Mouse (Mus musculus) kidney, adult 8-10 months (tissue): ENCODE measurements around the gene Cecr2.
"Not testable (repeated sequence)": the region's sequence is repeated elsewhere in the genome, so short reads cannot be mapped to it uniquely, and the experiment has no call there.

Experiments used
- DNase-seq, 2 experiments: peaks; one replicate each; pipeline ENCODE4 v3.0.0; 2022

Cecr2 gene

GRCm38 (mm10) chr6:120773763-120774162, 107.6 kb downstream of the Cecr2 start:
- no peak for DNase-seq

GRCm38 (mm10) chr6:120776286-120776685, 110.1 kb downstream of the Cecr2 start:
- no peak for DNase-seq

GRCm38 (mm10) chr6:120777533-120777932, 111.4 kb downstream of the Cecr2 start:
- DNase-seq, result no peak

- no peak for DNase-seq
Measured at GRCm38 (mm10) chr6:120778226-120778625, 112.1 kb downstream of the Cecr2 start.

GRCm38 (mm10) chr6:120782948-120783347, 116.8 kb downstream of the Cecr2 start:
- DNase-seq, result no peak

- DNase-seq, result no peak
Measured at GRCm38 (mm10) chr6:120784351-120784750, 118.2 kb downstream of the Cecr2 start.

- no peak for DNase-seq
Measured at GRCm38 (mm10) chr6:120788068-120788607, 122.0 kb downstream of the Cecr2 start.

- DNase-seq, result no peak
Measured at GRCm38 (mm10) chr6:120788904-120789303, 122.7 kb downstream of the Cecr2 start.

- no peak for DNase-seq
Measured at GRCm38 (mm10) chr6:120790153-120790552, 124.0 kb downstream of the Cecr2 start.

- DNase-seq, result no peak
Measured at GRCm38 (mm10) chr6:120790717-120791116, 124.5 kb downstream of the Cecr2 start.

GRCm38 (mm10) chr6:120792947-120793346, 126.8 kb downstream of the Cecr2 start:
- DNase-seq, result no peak

GRCm38 (mm10) chr6:120795422-120796086, 129.4 kb downstream of the Cecr2 start:
- no peak for DNase-seq

- no peak for DNase-seq
Measured at GRCm38 (mm10) chr6:120796111-120796510, 129.9 kb downstream of the Cecr2 start.

- DNase-seq, result no peak
Measured at GRCm38 (mm10) chr6:120798019-120798418, 131.8 kb downstream of the Cecr2 start.

- DNase-seq, result no peak
Measured at GRCm38 (mm10) chr6:120798905-120799304, 132.7 kb downstream of the Cecr2 start.

GRCm38 (mm10) chr6:120799581-120800041, 133.4 kb downstream of the Cecr2 start:
- DNase-seq, result no peak

GRCm38 (mm10) chr6:120806999-120807737, 141.0 kb downstream of the Cecr2 start:
- no peak for DNase-seq

- no peak for DNase-seq
Measured at GRCm38 (mm10) chr6:120807738-120808081, 141.5 kb downstream of the Cecr2 start.

- not testable (repeated sequence) for DNase-seq
Measured at GRCm38 (mm10) chr6:120811999-120812398, 145.8 kb downstream of the Cecr2 start.

- DNase-seq, result peak; percentile 21 to 51
Measured at GRCm38 (mm10) chr6:120819294-120819693, 153.1 kb downstream of the Cecr2 start.

- DNase-seq, result peak; percentile 29 to 44
Measured at GRCm38 (mm10) chr6:120820144-120820543, 154.0 kb downstream of the Cecr2 start.
